Mouse (Mus musculus) neural tube, embryonic 15.5 days (tissue): ENCODE data around the gene Cngb1. TPM values are rescaled to one million over a fixed set of nuclear protein-coding genes. Genes with fewer than 3 reads are reported as not detected.

ENCODE experiments used
- ATAC-seq: fragments of 200-750 bp; cut with Nextera tagmentation; 2 replicates; pipeline ENCODE4 v1.8.0; 2017; ENCODE audit warnings: mild to moderate bottlenecking, moderate TSS enrichment, moderate library complexity; ENCODE audit not compliant: low FRiP score
- H3K27ac ChIP-seq: fragments of 300-500 bp; sonication (generic); replicated peaks from 2 replicates; pipeline ENCODE4 v1.5.1; 2015; ENCODE audit warnings: mild to moderate bottlenecking, inconsistent platforms
- H3K27me3 ChIP-seq: fragments of 300-500 bp; sonication (generic); replicated peaks from 2 replicates; pipeline ENCODE4 v1.6.1; 2015; ENCODE audit warnings: inconsistent platforms
- H3K36me3 ChIP-seq: fragments of 300-500 bp; sonication (generic); 2 replicates; pipeline ENCODE4 v1.6.1; 2015; ENCODE audit warnings: inconsistent platforms
- H3K4me1 ChIP-seq: fragments of 300-500 bp; sonication (generic); 2 replicates; pipeline ENCODE4 v1.6.1; 2015; ENCODE audit warnings: inconsistent platforms
- H3K4me2 ChIP-seq: fragments of 300-500 bp; sonication (generic); 2 replicates; pipeline ENCODE4 v1.6.1; 2015; ENCODE audit warnings: inconsistent platforms, mild to moderate bottlenecking, moderate library complexity
- H3K4me3 ChIP-seq: fragments of 300-500 bp; sonication (generic); replicated peaks from 2 replicates; pipeline ENCODE4 v1.5.1; 2015; ENCODE audit warnings: mild to moderate bottlenecking, inconsistent platforms
- H3K9ac ChIP-seq: fragments of 300-500 bp; sonication (generic); replicated peaks from 2 replicates; pipeline ENCODE4 v1.6.1; 2015; ENCODE audit warnings: mild to moderate bottlenecking, inconsistent platforms
- H3K9me3 ChIP-seq: fragments of 300-500 bp; sonication (generic); replicated peaks from 2 replicates; pipeline ENCODE4 v1.6.1; 2016; ENCODE audit warnings: inconsistent platforms
- WGBS: fragments of 180-500 bp; shearing (Covaris S2); methylation state at CpG from one replicate; pipeline ENCODE4 v1.1.7; 2015; ENCODE audit warnings: mixed read lengths; 5-methylcytosine and 5-hydroxymethylcytosine counted together
- polyA plus RNA-seq: library from polyadenylated mRNA; unstranded; fragments of >200 nt; fragmentation: Nextera tagmentation; extraction: Ambion mirVana; gene quantifications from 2 replicates; pipeline ENCODE4 v1.2.1, GENCODE M21; 2015

The Cngb1 gene
- polyA plus RNA-seq, 1 experiment from 2014 or later = 0.26 TPM

DNA sequence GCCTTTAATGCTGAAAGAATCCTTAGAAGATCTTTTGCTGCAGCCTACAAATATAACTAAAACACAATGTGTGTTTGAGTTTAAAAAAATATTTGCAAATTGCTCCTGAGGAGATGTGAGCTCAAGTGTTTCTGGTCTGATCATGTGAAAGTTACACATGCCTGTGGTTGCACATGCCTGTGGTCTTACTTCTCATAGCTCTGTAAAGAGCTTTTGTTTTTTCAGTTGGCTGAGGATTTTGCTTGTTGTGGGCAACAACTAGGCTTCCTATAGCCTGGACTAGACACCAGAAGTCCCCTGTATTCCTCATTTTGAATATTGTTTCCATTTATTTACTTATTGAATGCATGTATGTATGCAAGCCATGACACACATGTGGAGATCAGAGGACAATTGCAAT is 30.0 kb upstream of the Cngb1 start:
- Histone ChIP-seq H3K27ac (no peak overlapping the region), H3K9ac (no peak overlapping the region), H3K27me3 (no peaks in the 10 kb centered on the region), H3K9me3 (no peaks in the 10 kb centered on the region), H3K36me3 (peaks cover 42% of the 10 kb centered on the region), H3K4me3 (no peak overlapping the region), H3K4me1 (peaks cover 11% of the 10 kb centered on the region), H3K4me2 (no peak overlapping the region)
- ATAC-seq = no peak

DNA sequence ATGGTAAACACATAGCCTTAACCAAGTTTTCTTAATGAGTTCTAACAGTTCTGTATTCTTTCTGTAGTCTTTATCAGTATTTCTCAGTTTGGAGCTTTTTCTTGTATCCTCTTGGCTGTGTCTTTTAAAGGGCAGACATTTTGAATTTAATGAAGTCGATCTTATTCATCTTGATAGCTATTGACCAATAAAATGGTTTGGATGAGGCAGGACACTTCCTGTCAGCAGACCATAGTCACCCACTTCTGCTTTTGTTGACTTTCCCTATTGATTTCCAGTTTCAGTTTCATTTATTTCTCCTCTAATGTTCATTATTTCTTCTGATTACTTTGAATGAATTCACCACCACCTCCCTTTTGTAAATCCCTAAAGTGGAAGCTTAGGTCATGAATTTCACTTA is 29.3 kb upstream of the Cngb1 start:
- no peak overlapping the region for H3K9ac ChIP-seq
- H3K27ac ChIP-seq = no peak overlapping the region
- 92% methylated on average over 1 of the region's 1 CpGs for WGBS
- no peaks in the 10 kb centered on the region for H3K9me3 ChIP-seq
- no peaks in the 10 kb centered on the region for H3K27me3 ChIP-seq
- no peak overlapping the region for H3K4me3 ChIP-seq
- H3K36me3 ChIP-seq = peaks cover 39% of the 10 kb centered on the region
- H3K4me1 ChIP-seq = peaks cover 12% of the 10 kb centered on the region
- no peak overlapping the region for H3K4me2 ChIP-seq
- no peak for ATAC-seq

DNA sequence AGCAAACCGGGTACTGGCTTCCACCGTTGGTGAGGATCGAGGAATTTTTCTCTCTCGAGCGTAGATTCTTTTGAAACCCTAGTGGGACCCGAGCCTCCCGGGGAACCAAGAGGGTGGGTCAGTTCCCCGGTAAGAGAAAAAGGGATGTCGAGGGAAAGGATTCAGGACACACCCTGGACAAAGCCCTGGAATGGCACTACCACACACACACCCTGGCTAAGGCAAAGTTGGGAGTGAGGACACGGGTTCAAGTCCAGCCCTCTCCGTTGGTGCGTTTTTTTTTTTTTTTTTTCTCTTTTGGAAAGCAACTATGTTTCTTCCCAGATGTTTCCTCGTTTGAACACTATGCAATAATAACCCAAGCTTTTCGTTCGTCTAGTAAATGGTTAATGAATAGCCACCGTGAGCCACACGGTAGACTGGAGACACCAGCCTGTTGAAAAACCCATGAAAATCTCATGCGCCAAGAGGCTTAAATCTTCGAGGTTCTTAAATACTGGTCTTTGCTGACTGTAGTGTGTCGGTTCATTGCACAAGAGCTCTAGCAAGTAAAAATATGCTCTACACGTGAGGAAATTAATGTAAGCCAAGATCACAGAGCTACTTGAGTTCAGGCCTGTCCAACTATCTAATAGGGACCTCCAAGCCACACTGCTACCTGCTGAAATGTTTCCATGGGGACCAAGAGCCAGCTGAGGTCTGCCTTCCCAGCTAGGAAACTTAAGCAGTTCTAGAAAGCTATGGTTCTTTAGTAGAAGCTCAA is 26.2 kb upstream of the Cngb1 start:
- no peak for ATAC-seq

DNA sequence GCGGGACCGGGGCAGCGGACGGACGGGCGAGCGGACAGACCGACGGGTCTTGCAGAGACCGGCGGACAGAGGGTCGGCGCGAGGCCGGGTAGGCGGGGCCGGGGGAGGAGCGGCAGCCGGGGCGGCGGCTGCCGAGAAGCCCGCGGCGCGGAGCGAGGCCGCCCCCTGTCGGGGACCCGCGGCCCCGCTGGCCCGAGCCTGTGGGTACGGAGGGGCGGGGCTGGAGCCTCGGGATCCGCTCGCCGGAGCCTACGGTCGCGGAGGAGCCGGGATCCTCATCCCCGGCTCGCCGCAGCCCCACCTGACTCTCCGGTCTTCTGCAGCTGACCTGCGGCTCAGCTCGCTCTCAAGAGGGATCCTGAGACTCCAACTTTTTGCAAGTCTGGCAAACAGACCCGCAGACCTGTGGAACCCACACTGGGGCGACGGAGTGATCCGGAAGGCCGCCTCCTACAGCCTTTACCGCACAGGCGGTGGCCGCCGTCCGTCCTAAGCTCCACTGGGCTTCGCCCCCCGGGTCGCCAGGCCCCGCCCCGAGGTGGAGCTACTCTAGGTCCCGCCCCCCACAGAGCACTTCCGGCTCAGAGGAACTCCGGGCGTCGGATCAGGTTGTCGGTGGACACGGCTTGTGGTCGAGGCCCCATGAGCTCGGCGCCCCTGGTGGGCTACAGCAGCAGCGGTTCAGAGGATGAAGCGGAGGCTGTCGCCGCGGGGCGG is 25.5 kb upstream of the Cngb1 start, which contains the start of the genes Zfp319 and Usb1:
Zfp319 (minus strand) TSS at position 231 of the 717 bp plus-strand sequence.
Usb1 (plus strand) TSS at position 565 of the 717 bp plus-strand sequence.
- Histone ChIP-seq H3K9me3 (no peaks in the 10 kb centered on the region), H3K4me1 (peaks cover 33% of the 10 kb centered on the region), H3K4me3 (peak within 1 kb of the TSS; percentile 91), H3K4me2 (peak within 1 kb of the TSS; percentile 61), H3K9ac (peak within 1 kb of the TSS; percentile 89), H3K27ac (peak within 1 kb of the TSS; percentile 94), H3K36me3 (peaks cover 37% of the 10 kb centered on the region), H3K27me3 (no peaks in the 10 kb centered on the region)
- under 1% methylated on average over 67 of the region's 80 CpGs for WGBS
- peak; percentile 94 for ATAC-seq

More for the DNA sequence above, 26.2 kb upstream of the Cngb1 start:
- H3K36me3 ChIP-seq = peaks cover 36% of the 10 kb centered on the region
- no peaks in the 10 kb centered on the region for H3K9me3 ChIP-seq
- H3K4me3 ChIP-seq = peak overlapping the region; percentile 91
- H3K27me3 ChIP-seq = no peaks in the 10 kb centered on the region
- peaks cover 28% of the 10 kb centered on the region for H3K4me1 ChIP-seq
- peak overlapping the region; percentile 61 for H3K4me2 ChIP-seq
- peak overlapping the region; percentile 94 for H3K27ac ChIP-seq
- WGBS = 21% methylated on average over 21 of the region's 21 CpGs
- peak overlapping the region; percentile 89 for H3K9ac ChIP-seq

DNA sequence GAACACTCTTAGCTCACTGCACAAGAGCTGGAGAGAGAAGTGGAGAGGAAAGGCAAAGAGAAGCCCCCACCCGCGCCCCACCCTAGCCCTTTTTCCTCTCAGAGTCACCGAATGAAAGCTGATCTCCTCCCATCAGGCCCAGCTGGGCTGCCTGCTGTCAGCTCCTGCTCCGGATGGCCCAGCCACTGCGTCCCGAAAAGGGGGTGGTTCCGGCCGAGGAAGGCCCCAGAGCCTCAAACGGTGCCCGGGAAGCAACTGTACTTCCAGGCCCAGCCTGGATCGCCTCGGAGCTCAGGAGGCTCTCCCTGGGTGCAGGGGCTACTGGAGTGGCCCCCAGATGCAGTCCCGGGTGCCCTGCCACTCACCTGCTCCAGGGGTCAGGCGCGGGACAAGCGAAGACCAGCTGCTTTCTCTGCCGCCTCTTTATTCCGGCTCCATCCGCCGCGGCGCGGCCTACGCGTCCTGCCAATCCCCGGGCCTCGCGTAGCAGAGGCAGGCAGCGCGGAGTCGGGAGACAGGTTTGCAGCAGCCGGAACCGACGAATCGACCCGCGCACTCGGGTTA is 24.9 kb upstream of the Cngb1 start:
- Histone ChIP-seq H3K4me1 (peaks cover 39% of the 10 kb centered on the region), H3K27me3 (no peaks in the 10 kb centered on the region), H3K36me3 (peaks cover 43% of the 10 kb centered on the region), H3K4me3 (peak overlapping the region; percentile 91), H3K9ac (peak overlapping the region; percentile 89), H3K4me2 (peak overlapping the region; percentile 61), H3K27ac (peak overlapping the region; percentile 94), H3K9me3 (no peaks in the 10 kb centered on the region)
- under 1% methylated on average over 38 of the region's 38 CpGs for WGBS
- peak; percentile 12 for ATAC-seq

DNA sequence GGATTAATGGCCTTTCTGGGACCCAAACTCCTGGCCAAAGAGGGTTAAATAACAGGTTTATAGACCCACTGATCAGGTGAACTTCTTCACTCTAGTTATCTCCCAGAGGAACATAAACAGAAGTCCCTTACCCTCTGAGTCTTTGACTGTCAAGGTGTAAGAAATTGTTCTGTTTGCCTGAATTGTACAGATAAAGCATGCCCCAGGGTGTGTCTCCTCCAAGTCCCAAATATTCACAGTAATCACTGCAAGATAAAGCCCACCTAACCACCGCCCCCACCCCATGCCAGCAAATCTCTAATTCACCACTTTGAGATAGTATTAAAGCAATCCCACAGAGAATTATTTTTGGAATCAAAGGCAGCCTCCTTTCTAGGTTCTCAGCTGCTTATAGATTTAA is 24.0 kb upstream of the Cngb1 start:
- ATAC-seq = no peak
- Histone ChIP-seq H3K36me3 (peaks cover 50% of the 10 kb centered on the region), H3K4me3 (peak overlapping the region; percentile 91), H3K27me3 (no peaks in the 10 kb centered on the region), H3K9me3 (no peaks in the 10 kb centered on the region), H3K4me1 (peaks cover 42% of the 10 kb centered on the region), H3K9ac (peak overlapping the region; percentile 89), H3K27ac (no peak overlapping the region), H3K4me2 (peak overlapping the region; percentile 61)
- whole genome bisulfite sequencing = 88% methylated on average over 1 of the region's 1 CpGs

DNA sequence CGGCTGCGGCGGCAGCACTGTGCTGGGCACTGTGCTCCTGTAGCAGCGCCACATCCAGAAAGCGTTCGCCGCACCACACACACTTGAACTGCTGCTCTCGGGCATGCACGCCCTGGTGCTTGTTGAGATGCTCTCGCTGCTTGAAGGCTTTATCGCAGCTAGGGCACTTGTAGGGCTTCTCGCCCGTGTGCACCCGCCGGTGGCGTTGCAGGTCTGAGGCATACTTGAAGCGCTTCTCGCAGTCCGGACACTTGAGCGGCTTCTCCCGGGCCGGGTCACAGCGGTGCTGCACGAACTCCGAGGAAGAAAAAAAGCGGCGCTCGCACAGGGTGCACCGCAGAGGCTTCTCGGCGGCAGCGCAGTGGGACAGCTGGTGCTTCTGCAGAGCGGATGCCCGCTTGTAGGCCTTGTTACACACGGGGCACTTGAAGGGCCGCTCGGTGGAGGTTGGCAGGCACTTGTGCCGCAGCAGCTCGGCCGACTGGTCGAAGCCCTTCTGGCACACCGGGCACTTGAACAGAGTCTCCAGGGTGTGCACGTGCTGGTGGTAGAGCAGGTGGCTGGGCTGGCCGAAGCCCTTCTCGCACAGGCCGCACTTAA is 21.6 kb upstream of the Cngb1 start:
- Histone ChIP-seq H3K4me1 (peaks cover 39% of the 10 kb centered on the region), H3K4me3 (no peak overlapping the region), H3K9ac (no peak overlapping the region), H3K27me3 (no peaks in the 10 kb centered on the region), H3K4me2 (no peak overlapping the region), H3K36me3 (peaks cover 48% of the 10 kb centered on the region), H3K9me3 (no peaks in the 10 kb centered on the region), H3K27ac (no peak overlapping the region)
- no peak for ATAC-seq
- WGBS = 84% methylated on average over 46 of the region's 46 CpGs

DNA sequence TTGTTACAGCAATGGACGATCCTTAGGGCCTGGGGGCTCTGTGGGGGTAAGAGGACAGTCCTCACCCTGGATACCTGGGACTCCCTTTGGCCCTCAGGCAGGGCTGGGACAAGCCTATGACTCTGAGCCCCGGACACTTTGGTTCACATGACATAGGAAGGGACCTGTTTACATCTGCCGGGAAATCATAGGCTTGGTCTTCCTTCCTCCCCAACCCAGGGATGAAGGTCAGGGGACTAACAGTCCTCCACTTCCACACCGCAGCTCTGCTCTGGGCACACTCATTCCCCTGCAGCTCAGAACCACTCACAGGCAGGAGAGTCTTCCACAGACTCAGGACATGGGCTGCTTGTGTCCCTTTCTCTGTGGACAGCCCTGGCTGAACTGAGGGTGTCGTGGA is 20.4 kb upstream of the Cngb1 start:
- H3K4me1 ChIP-seq = peaks cover 33% of the 10 kb centered on the region
- H3K27me3 ChIP-seq = no peaks in the 10 kb centered on the region
- H3K9ac ChIP-seq = no peak overlapping the region
- no peak for ATAC-seq
- no peak overlapping the region for H3K27ac ChIP-seq
- no peaks in the 10 kb centered on the region for H3K9me3 ChIP-seq
- H3K4me2 ChIP-seq = no peak overlapping the region
- WGBS = 95% methylated on average over 5 of the region's 5 CpGs
- H3K36me3 ChIP-seq = peaks cover 48% of the 10 kb centered on the region
- H3K4me3 ChIP-seq = no peak overlapping the region

DNA sequence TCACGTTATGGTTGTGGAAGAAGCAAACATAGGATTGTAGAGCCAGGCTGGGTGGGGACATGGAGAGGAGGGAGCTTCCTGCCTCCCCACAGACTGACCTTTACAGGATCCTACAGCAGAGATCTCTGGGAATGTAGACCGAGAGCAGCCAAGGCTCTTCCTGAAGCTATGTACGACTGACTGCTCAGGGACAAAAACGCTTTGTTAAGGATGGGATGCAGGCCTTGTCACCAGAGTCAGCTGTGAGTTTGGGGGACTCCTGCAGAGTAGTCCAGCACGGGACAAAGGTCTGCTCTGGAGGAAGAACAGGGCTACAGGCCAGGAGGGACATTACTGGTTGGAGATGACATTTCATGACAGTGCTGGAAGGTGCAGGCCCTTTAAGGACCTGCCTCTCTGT is 18.3 kb upstream of the Cngb1 start:
- Histone ChIP-seq H3K4me2 (no peak overlapping the region), H3K9me3 (no peaks in the 10 kb centered on the region), H3K4me3 (no peak overlapping the region), H3K4me1 (peaks cover 34% of the 10 kb centered on the region), H3K36me3 (peaks cover 48% of the 10 kb centered on the region), H3K27me3 (no peaks in the 10 kb centered on the region), H3K27ac (peak overlapping the region; percentile 34; the same call in 1 of the 2 replicates), H3K9ac (no peak overlapping the region)
- WGBS = 54% methylated on average over 5 of the region's 5 CpGs
- ATAC-seq = no peak

DNA sequence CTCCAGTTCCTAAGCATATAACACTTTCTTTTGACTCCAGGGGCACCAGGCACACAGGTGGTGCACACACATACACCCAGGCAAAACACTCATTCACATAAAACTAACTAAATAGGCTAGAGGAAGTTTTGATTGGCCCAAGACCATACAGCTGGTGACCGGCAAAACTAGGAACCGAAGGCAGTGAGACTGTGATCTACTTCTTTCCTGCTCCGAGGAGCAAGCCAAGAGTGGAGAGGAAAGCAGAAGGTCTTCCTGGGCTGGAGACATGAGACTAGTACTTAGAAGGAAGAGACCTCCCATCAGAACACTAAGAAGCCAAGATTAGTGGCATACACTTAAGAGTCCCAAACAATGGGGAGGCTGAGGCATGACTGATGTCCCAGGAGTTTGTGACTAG is 16.8 kb upstream of the Cngb1 start:
- Histone ChIP-seq H3K4me1 (peaks cover 33% of the 10 kb centered on the region), H3K27me3 (no peaks in the 10 kb centered on the region), H3K9ac (no peak overlapping the region), H3K4me3 (no peak overlapping the region), H3K27ac (no peak overlapping the region), H3K9me3 (no peaks in the 10 kb centered on the region), H3K4me2 (no peak overlapping the region), H3K36me3 (peaks cover 37% of the 10 kb centered on the region)
- 86% methylated on average over 3 of the region's 3 CpGs for WGBS
- ATAC-seq = no peak

DNA sequence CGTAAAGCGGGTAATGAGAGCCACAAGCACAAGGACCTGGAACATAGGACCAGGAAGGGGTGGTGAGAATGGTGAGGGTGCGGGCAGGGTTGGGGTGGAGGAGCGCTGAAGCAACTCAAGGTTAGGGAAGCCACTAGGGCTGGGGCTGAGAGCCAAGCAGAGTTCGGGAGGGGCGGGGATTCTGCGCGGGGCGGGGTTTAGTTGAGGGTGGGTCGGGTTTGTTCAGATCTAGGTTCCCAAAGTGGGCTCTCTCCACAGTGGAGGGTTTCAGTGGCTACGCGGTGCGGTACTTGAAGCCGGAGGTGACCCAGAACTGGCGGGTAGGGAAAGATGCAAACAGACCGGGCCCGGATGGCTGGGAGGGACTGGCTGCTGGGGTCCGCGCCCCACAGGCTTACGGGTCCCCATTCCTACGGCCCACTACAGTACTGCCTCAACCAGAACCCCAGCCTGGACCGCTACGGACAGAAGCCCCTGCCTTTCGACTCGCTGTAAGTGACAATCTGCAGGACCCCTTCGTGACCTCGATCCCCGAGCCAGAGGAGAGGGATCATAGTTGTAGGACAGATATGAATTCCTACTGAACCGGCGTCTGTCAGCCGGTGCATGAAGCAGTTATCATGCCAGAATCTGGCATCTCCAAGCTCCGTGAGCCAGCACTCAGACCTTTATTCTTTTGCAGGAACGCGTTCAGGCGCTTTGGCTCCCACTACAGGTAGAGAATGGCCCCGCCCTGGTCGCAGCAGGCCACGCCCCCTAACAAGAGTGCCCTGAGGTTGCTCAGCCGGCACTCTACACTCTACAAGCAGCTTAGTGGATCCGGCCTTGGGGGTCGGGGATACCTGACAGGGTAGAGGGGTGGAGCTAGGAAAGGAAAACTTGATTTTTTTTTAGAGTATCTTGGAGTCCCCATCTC is 14.1 kb upstream of the Cngb1 start:
- 2% methylated on average over 41 of the region's 41 CpGs for WGBS

More for the DNA sequence above, 14.1 kb upstream of the Cngb1 start:
- peaks cover 16% of the 10 kb centered on the region for H3K4me1 ChIP-seq
- H3K4me3 ChIP-seq = peak overlapping the region; percentile 45
- H3K9ac ChIP-seq = peak overlapping the region; percentile 47
- peaks cover 12% of the 10 kb centered on the region; the same call in 1 of the 2 replicates for H3K36me3 ChIP-seq
- H3K4me2 ChIP-seq = peak overlapping the region; percentile 92
- H3K9me3 ChIP-seq = no peaks in the 10 kb centered on the region
- ATAC-seq = peak; percentile 82
- H3K27ac ChIP-seq = peak overlapping the region; percentile 54
- no peaks in the 10 kb centered on the region for H3K27me3 ChIP-seq
